Comparison of ENCODE assay signal across 21 mouse cellular contexts in the genomic region with DNA sequence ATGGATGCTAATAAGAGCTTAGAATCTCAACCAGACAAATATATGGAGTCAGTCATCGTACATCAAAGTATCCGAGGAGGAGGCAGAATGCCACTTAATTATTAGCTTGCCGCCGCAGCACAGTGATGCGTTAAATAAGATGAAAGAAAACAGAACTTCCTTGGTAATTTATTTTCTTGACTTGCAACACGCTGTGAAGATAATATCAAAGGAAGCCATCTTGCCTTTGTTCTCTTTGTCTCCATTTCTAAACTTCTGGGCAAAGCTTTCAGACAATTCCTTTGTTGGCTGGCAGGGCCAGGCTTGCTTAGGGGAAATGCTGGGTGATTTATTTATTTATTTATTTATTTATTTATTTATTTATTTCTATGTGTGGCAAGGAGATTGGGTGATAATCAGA. TPM values are rescaled to one million over a fixed set of nuclear protein-coding genes. Genes with fewer than 3 reads are reported as not detected.
DNase-seq lines count a peak whose midpoint lies in the region; ATAC-seq and TF ChIP-seq lines count a peak whose summit lies in the region.
"Had no signal": no experiment of that assay in that cellular context is flagged by ENCODE, and none has a peak within 500 bp of the region (broad histone marks: within the 10 kb centered on the region; RNA-seq: fewer than 3 reads in every experiment).

No protein-coding gene starts in this region.

- TF ChIP-seq POLR2A in brain, embryonic 14.5 days (IDR thresholded peaks at IDR 0.05; ENCODE audit: borderline replicate concordance, extremely low read depth, insufficient read depth, insufficient read length, poor library complexity, severe bottlenecking): no peak

- 0 out of 2 replicates have a peak, but pooled peaks have one; percentile 21 for ATAC-seq in hindbrain, postnatal 0 days
- no peak for ATAC-seq in hindbrain, embryonic 11.5 days (ENCODE audit: low FRiP score)
- peak; percentile 34; the same call in 1 of the 2 replicates for ATAC-seq in neural tube, embryonic 12.5 days (ENCODE audit: low FRiP score, low read depth)
- ATAC-seq: intestine, embryonic 16.5 days; liver, embryonic 12.5 days had no signal

- TF ChIP-seq CTCF in hindbrain, postnatal 0 days (IDR thresholded peaks at IDR 0.05; ENCODE audit: low read depth): no peak
- TF ChIP-seq CTCF in brain, embryonic 14.5 days (IDR thresholded peaks at IDR 0.05; ENCODE audit: borderline replicate concordance, extremely low read depth, insufficient read depth, insufficient read length): no peak

- H3K9ac ChIP-seq in hindbrain, postnatal 0 days (replicated peaks; ENCODE audit: low read length): no peak overlapping the region
- H3K9ac ChIP-seq in hindbrain, embryonic 11.5 days (ENCODE audit: low read depth, low read length): no peak overlapping the region
- H3K9ac ChIP-seq in neural tube, embryonic 12.5 days: no peak overlapping the region
- H3K9ac ChIP-seq: limb, embryonic 12.5 days; liver, embryonic 12.5 days had no signal

- no peaks in the 10 kb centered on the region for H3K27me3 ChIP-seq in hindbrain, postnatal 0 days (ENCODE audit: insufficient read depth, low read length)
- H3K27me3 ChIP-seq in hindbrain, embryonic 11.5 days (ENCODE audit: control insufficient read depth, insufficient read depth, low read length): no peaks in the 10 kb centered on the region
- H3K27me3 ChIP-seq in neural tube, embryonic 12.5 days (replicated peaks): no peaks in the 10 kb centered on the region
- H3K27me3 ChIP-seq: limb, embryonic 12.5 days; liver, embryonic 12.5 days had no signal

- no peaks in the 10 kb centered on the region for H3K9me3 ChIP-seq in hindbrain, postnatal 0 days (ENCODE audit: low read length)
- no peaks in the 10 kb centered on the region for H3K9me3 ChIP-seq in hindbrain, embryonic 11.5 days (ENCODE audit: control insufficient read depth, low read length)
- no peaks in the 10 kb centered on the region for H3K9me3 ChIP-seq in neural tube, embryonic 12.5 days
- H3K9me3 ChIP-seq: limb, embryonic 12.5 days; liver, embryonic 12.5 days had no signal

- H3K4me3 ChIP-seq in hindbrain, postnatal 0 days (ENCODE audit: low read length): no peak overlapping the region
- no peak overlapping the region for H3K4me3 ChIP-seq in hindbrain, embryonic 11.5 days (ENCODE audit: low read depth, low read length)
- H3K4me3 ChIP-seq in neural tube, embryonic 12.5 days: no peak overlapping the region
- H3K4me3 ChIP-seq: limb, embryonic 12.5 days; liver, embryonic 12.5 days had no signal

- DNase-seq in hindbrain, postnatal 0 days (ENCODE audit: low spot score): peak; percentile 28
- no peak for DNase-seq in hindbrain, embryonic 11.5 days (ENCODE audit: low spot score)
- peak; percentile 54 for DNase-seq in MN1 (ENCODE audit: low spot score)
- DNase-seq in brain, embryonic 14.5 days (ENCODE audit: low read depth): peak; percentile 57
- no peak for DNase-seq in cerebellum, adult 11-12 months
- no peak for DNase-seq in liver
- DNase-seq: adrenal gland, postnatal 14 days; cerebellum, adult 9-10 months; kidney, adult 9 months; kidney, postnatal 14 days; layer of hippocampus, postnatal 36 days; lung, adult 18-20 months; lung, postnatal 10 days; right cerebral cortex, adult 18-20 months; right cerebral cortex, postnatal 4 days; thymus, postnatal 25 days had no signal

- no peak overlapping the region for H3K4me2 ChIP-seq in hindbrain, postnatal 0 days (ENCODE audit: low read depth, low read length)
- no peak overlapping the region for H3K4me2 ChIP-seq in hindbrain, embryonic 11.5 days (replicated peaks; ENCODE audit: low read depth, low read length)
- no peak overlapping the region for H3K4me2 ChIP-seq in neural tube, embryonic 12.5 days (replicated peaks)
- H3K4me2 ChIP-seq: heart, embryonic 11.5 days; limb, embryonic 12.5 days; liver, embryonic 12.5 days had no signal

- H3K4me1 ChIP-seq in hindbrain, postnatal 0 days (ENCODE audit: insufficient read depth, low read length): no peaks in the 10 kb centered on the region
- H3K4me1 ChIP-seq in hindbrain, embryonic 11.5 days (replicated peaks; ENCODE audit: control insufficient read depth, insufficient read depth, low read length): no peaks in the 10 kb centered on the region
- H3K4me1 ChIP-seq in neural tube, embryonic 12.5 days: no peaks in the 10 kb centered on the region
- H3K4me1 ChIP-seq: liver, embryonic 12.5 days had no signal

- WGBS in hindbrain, postnatal 0 days: 25% methylated on average over 6 of the region's 6 CpGs
- 34% methylated on average over 6 of the region's 6 CpGs for WGBS in hindbrain, embryonic 11.5 days
- WGBS in neural tube, embryonic 12.5 days: 19% methylated on average over 6 of the region's 6 CpGs

- no peaks in the 10 kb centered on the region for H3K36me3 ChIP-seq in hindbrain, postnatal 0 days (ENCODE audit: insufficient read depth, low read length)
- no peaks in the 10 kb centered on the region for H3K36me3 ChIP-seq in hindbrain, embryonic 11.5 days (ENCODE audit: control insufficient read depth, insufficient read depth, low read length)
- H3K36me3 ChIP-seq in neural tube, embryonic 12.5 days: no peaks in the 10 kb centered on the region
- H3K36me3 ChIP-seq: limb, embryonic 12.5 days; liver, embryonic 12.5 days had no signal

- H3K27ac ChIP-seq in hindbrain, postnatal 0 days: no peak overlapping the region
- H3K27ac ChIP-seq in hindbrain, embryonic 11.5 days (ENCODE audit: low read depth, low read length): no peak overlapping the region
- H3K27ac ChIP-seq in neural tube, embryonic 12.5 days: no peak overlapping the region
- H3K27ac ChIP-seq: limb, embryonic 12.5 days; liver, embryonic 12.5 days had no signal

RNA-seq across cellular contexts. Expression of gene Nim1k, which starts 24.2 kb away (rescaled TPM):
- total RNA-seq in hindbrain, postnatal 0 days (2014; rRNA removed): 9.8 and 10.3 TPM in 2 replicates
- polyA plus RNA-seq in hindbrain, postnatal 0 days (2015; fragmentation: Nextera tagmentation; extraction: Ambion mirVana): 7.4 and 8.0 TPM in 2 replicates
- 1.0 and 2.1 TPM in 2 replicates for polyA plus RNA-seq in hindbrain, embryonic 11.5 days (2014; fragmentation: Nextera tagmentation; extraction: Ambion mirVana)
- polyA plus RNA-seq in brain, embryonic 14.5 days (2012; rRNA removed): 1.1 and 1.8 TPM in 2 replicates
- polyA plus RNA-seq in neural tube, embryonic 12.5 days (2016; fragmentation: Nextera tagmentation; extraction: Ambion mirVana): 1.9 and 2.2 TPM in 2 replicates

RNA-seq across cellular contexts. Expression of gene Hmgcs1, which starts 41.3 kb away (rescaled TPM):
- total RNA-seq in hindbrain, postnatal 0 days (2014; rRNA removed): 230 and 254 TPM in 2 replicates
- polyA plus RNA-seq in hindbrain, postnatal 0 days (2015; fragmentation: Nextera tagmentation; extraction: Ambion mirVana): 376 and 384 TPM in 2 replicates
- 493 and 527 TPM in 2 replicates for polyA plus RNA-seq in hindbrain, embryonic 11.5 days (2014; fragmentation: Nextera tagmentation; extraction: Ambion mirVana)
- polyA plus RNA-seq in brain, embryonic 14.5 days (2012; rRNA removed): 234 and 317 TPM in 2 replicates
- polyA plus RNA-seq in neural tube, embryonic 12.5 days (2016; fragmentation: Nextera tagmentation; extraction: Ambion mirVana): 426 and 430 TPM in 2 replicates

RNA-seq across cellular contexts. Expression of gene Zfp131, which starts 59.2 kb away (rescaled TPM):
- total RNA-seq in hindbrain, postnatal 0 days (2014; rRNA removed): 21.1 and 27.7 TPM in 2 replicates
- 26.3 and 29.6 TPM in 2 replicates for polyA plus RNA-seq in hindbrain, postnatal 0 days (2015; fragmentation: Nextera tagmentation; extraction: Ambion mirVana)
- polyA plus RNA-seq in hindbrain, embryonic 11.5 days (2014; fragmentation: Nextera tagmentation; extraction: Ambion mirVana): 44.1 and 45.9 TPM in 2 replicates
- polyA plus RNA-seq in brain, embryonic 14.5 days (2012; rRNA removed): 27.2 and 33.4 TPM in 2 replicates
- polyA plus RNA-seq in neural tube, embryonic 12.5 days (2016; fragmentation: Nextera tagmentation; extraction: Ambion mirVana): 42.7 and 46.2 TPM in 2 replicates

Comparison
In these comparisons a context has a peak if more than half of its experiments do, and no peak if none do; other contexts are left out.
1. DNase-seq: peak in hindbrain, postnatal 0 days (single experiment), MN1 (single experiment) and brain, embryonic 14.5 days (single experiment); none in hindbrain, embryonic 11.5 days (single experiment), cerebellum, adult 11-12 months (single experiment) and liver (single experiment).